Mouse (Mus musculus) thymus, postnatal 4 days (tissue): ENCODE measurements around the gene Selenov.
"Not testable (repeated sequence)": the region's sequence is repeated elsewhere in the genome, so short reads cannot be mapped to it uniquely, and the experiment has no call there.

Source experiments
- DNase-seq: peaks from one replicate; pipeline ENCODE4 v3.0.0; 2021

The Selenov gene

DNA sequence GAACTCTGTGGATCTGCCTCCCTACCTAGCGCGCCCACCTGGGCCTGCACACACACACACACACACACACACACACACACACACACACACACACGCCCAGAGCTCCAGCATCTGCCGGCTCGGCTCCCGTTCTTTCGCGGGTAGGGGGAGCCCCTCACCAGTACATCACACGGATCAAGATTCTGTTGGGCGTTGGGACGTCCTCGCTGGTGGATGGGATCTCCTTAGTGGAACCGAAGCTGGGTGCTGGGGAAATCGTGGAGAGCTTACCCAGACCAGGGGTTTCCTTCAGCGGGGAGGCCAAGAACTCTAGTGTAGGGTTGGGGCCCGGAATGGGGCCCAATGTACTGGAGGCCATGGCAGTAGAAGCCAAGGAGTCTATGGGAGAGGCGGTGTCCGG, 821 bp downstream of the Selenov start:
- peak; percentile 52 for DNase-seq

DNA sequence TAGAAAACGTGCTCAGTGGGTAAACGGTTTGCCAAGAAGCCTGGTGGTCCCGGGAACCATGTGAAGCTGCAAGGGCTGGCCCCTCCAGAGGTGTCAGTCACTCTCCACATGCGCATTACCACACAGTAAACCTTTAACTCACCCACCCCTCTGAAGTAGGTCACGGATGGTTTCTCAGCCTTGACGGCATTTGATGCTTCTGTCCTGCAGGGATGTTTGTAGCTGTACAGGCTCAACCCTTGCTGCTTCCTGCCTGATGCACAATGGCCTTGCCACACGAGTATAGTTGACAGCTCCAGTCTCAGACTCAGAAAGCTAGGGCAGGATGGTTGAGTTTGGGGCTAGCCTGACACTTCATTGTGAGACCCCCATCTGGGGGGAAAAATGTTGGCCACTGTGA, 10.4 kb downstream of the Selenov start:
- peak; percentile 49 for DNase-seq

DNA sequence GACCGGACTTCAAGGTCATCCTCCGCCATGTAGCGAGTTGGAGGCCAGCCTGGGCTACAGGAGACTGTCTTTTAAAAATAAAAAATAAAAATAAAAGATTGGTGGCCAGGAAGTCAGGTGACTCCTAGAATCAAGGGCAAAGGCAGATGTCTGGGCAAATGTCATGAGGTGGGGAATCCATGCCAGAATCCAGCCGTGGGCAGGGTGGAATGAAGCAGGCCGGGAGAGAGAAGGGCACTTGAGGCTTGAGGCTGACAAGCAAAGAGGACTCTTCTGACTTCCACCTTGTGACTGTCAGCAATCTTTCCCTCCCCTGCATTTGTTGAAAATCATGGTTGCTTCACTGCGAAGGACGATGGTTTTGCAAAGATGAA, 12.7 kb downstream of the Selenov start:
- no peak for DNase-seq

DNA sequence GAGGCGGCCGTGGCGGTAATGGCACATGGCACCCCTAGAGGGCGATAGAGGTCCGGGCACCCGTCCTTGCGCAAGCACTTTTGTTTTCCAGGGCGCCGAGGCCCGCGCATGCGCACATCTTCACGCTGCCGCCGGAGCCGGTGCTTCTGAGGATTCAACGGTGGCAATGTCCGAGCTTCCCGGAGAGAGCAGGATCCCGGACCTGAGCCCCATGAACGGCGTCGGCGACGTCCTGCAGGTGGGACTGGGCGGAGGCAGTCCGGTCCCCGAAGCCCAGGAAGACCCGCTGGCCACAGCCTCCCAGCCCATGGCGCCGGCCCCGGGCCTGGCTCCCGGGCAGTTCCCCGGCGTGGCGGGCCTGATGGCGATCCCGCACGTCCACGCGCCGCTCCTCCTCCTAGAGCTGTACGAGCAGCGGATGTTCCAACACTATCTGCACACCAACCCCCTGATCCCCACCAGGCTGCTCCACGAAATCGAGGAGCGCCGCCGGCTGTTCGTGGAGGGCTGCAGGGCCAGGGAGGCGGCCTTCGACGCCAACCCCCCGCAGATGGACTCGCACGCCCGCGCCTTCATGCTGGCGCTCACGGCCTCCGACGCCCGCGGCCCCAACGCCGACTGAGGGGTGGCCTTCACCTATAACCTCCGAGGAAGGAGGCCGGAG, 13.2 kb downstream of the Selenov start, which contains the start of gene Eid2b:
Gene Eid2b (plus strand): TSS at position 125 of the 664 bp plus-strand sequence.
- DNase-seq, result peak; percentile 98

DNA sequence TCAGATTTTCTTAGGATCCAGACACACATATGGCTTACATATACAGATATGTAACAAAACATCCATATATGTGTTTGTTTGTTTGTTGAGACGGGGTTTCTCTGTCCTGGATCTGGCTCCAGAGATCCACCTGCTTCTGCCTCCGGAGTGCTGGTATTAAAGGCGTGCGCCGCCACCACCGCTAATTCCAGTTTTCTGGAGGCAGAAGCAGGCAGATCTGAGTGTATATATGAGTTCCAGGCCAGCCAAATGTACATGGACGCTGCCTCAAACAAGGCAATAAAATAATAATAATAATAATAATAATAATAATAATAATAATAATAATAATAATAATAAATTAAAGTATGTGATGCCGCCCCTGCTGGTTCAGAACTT, 13.8 kb downstream of the Selenov start:
- no peak for DNase-seq

DNA sequence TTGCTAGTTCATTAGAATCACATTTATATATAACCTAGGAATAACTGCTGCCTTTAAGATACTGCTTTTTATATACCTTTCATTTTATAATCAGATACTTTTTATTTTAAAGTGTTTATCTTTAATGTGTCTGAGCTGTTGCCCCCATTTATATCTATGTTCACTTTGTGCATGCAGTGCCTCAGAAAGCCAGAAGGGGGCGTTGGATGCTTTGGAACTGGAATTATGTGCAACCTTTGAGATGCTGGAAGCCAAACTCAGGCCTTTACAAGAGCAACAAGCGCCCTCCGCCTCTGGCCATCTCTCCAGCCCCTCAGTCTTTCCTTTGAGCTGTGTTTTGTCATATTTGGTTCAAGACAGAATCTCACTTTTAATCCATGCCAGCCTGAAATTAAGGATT, 19.2 kb downstream of the Selenov start:
- DNase-seq, result no peak

DNA sequence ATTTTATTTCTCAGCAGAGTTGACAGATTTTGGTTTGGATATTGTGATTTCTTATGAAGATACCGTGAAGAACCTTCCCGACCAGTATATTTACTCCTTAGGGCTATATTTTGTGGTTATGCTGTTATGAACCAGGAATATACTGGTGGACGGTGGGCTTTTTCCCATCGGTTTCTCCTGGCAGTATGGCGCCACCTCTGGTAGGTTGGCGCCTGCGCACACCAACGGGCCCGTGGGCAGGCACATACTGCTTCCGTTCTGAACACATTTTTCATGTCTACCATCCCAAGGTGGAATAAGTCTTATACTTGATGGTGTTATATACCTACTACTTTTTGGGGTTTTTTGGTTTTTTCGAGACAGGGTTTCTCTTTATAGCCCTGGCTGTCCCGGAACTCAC, 21.6 kb downstream of the Selenov start:
- DNase-seq, result no peak

DNA sequence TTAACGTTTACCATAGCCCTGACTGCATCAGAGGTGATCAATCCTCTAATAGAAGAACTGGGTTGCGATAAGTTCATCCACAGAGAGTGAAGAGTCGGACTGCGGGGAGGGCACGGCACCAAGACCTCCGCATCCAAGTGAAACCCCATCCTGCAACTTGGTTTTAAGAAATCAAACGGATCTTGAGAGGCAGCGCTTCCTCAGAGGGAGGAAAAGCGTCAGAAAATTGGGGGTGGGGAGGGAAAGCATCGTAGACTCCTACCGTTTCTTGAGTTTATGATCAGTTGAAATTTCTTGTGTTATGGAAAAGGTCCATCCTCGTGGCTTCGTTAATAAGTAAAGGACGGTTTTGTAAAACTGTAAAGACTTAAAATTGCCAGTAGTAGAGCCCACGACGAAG, 22.4 kb downstream of the Selenov start:
- DNase-seq, result no peak

DNA sequence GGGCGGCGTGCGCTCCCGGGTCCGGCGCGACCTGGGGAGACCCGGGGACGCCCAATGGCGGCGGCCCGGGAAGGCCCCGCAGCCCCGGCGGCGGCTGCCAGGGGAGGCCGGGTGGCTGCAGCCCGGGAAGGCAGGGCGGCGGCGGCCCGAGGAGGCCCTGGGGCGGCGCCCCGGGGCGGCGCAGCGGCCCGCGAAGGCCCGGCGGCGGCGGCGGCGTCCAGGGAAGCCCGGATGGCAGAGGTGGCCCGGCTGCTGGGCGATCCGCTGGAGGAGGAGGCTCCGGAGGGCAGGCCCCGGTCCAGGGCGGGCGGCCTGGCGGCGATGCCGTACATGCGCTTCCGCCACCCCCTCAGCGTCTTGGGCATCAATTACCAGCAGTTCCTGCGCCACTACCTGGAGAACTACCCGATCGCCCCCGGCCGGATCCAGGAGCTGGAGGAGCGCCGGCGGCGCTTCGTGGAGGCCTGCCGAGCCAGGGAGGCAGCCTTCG, 22.9 kb downstream of the Selenov start:
- DNase-seq, result peak; percentile 62

DNA sequence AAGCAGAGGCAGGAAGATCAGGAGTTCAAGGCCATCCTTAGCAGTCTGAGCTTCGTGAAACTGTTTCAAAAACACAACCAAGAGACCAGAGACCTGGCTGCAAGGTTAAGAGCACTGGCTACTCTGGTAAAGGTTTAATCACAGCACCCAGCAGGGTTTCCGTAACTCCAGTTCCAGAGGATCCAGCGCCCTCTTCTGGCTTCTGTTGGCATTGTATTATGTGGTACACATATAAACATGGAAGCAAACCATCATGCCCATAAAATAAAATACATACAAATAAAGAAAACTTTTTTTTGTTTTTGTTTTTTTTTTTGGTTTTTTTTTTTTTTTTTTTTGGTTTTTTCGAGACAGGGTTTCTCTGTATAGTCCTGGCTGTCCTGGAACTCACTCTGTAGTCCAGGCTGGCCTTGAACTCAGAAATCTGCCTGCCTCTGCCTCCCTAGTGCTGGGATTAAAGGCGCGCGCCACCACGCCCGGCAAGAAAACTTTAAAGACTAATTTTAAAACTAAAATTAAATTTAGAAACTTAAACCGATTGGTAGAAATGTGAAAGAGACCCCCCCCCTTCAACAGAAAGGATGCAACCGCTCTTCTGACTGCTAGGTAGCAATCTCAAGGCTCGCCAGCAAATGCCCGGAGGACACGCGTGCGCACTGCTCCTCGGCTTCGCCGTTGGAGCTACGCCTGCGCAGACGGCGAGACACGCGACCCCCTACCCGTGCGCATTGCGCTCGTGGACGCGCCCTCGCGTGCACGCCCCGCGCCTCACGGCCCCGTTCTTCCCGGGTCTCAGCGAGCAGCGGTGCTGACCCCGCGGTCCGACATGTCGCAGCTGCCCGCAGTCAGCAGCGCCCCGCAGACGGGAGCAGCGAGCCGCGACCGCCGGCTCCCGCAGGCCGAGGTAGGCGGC, 23.6 kb downstream of the Selenov start, which contains the start of gene Eid2:
Gene Eid2 (plus strand): TSS at position 753 of the 913 bp plus-strand sequence.
- DNase-seq, result peak; percentile 85

DNA sequence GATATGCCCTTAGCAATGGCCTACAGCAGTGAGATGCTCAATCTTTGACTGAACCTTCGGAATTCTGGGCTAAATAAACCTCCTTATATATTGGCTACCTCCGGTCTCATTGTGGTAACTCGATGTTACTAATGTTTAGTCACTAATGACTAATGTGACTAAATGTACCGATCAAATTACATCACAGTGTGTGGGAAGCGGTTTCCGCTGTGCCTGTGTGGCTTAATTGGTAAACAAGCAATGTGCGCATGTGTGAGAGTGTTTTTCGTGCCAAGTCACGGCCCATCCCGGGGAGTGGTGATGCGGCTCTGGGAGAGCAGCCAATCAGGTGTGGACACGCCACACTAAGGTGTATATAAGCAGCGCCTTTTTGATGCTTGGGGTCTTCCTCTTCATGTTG, 25.6 kb downstream of the Selenov start:
- no peak for DNase-seq

DNA sequence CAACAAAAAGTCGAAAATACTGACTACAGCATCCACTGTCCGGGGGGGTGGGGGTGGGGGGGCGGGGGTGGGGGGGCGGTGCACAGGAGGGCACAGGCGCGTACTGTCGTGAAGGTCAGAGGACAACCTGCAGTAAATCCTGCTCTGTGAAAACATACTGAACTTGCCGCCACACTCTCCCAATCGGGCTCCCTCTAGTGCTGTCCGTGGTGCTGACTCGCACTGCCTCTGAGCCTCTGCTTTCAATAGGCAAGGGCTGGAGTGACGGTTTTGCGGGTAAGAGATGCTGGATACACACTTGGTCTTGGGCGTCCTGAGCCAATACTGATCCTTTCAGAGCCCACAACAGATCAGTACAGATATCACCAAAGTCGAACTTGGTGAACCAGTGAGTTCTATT, 27.2 kb downstream of the Selenov start:
- DNase-seq, result peak; percentile 90

DNA sequence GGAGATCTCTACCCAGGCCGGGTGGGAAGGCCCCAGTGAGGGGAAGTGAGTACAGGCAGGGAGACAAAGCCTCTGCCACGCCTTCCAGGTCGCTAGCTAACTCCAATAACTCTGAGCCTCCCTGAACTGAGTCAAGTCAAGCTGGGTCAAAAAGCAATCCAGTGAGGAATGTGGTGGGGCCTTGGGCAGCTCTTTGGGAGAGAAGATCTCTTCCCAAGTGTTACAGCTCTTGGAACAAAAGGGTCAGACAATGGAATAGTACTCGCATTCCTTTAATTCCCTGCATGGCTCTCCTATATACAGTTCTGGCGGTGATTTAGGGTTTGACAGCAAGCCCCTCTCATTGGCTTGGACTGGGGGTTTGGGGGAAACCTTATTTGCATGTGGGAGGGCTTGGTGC, 28.1 kb downstream of the Selenov start:
- no peak for DNase-seq

DNA sequence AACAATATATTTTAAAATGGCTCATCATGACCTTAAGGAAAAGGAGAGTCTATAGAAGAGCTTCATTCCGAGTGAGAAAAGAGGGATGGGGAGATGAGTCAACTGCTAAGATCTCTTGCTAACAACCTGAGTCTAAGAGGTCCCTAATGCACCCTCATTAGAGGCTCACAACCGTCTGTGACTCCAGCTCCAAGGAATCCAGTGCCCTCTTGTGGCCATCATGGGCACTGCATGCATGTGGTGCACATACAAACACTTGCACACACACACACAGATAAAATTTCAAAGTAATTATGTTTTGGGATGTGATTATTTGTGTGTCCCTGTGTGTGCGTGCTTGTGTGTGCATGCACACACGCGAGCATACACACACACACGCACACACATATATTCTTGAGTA, 35.5 kb downstream of the Selenov start:
- peak; percentile 47 for DNase-seq

DNA sequence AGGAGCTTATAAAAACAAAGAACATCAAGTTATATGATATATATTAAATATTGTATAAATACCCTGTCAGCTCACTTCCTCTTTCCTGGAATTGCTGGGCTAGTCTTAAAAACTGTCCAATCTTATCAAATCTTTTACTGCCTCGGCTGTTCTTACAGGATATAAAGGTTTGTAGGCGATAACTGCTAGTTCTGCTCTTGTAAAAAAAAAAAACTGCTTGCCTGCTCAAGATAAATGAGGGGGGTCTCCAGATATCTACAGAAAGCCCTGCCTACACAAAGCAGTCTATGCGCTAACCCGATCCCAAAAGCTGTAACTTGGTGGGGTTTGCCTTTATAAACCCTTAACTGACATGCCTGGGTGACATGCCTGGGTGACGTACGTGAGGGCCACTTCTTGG, 36.4 kb downstream of the Selenov start:
- no peak for DNase-seq

DNA sequence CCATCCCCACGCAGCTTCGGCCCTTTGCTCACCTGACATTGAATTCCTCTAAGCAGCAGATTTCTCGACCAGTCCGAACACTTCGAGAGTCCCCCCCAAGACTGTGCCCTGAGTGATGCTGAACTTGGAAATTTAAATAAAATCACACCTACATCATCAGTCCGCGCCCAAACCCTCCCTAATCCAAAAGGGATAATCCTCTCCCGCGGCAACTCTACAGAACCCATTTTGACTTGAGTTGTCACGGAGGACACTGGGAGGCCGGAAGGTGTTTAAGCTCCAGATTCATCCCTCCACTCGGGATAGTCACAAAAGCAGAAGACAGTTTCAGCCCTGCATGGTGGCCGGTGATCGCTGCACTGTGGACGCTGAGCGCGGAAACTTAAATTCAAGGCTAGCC, 39.0 kb downstream of the Selenov start:
- no peak for DNase-seq

DNA sequence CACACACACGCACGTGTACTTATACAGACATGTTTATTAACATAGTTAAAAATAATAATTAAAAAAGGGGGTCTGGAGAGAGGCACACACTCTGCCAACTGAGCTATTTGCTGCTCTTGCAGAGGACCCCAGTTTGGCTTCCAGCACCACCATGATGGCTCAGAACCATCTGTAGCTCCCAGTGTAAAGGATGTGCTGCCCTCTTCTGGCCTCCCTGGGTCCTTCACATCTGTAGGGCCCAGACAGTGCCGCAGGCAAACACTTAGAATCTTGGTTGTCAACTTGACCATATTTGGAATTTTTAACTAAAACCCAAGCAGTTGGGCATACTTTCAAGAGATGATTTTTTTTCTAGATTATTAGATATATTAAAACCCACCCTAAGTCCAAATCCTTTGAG, 42.0 kb downstream of the Selenov start:
- DNase-seq, result no peak

DNA sequence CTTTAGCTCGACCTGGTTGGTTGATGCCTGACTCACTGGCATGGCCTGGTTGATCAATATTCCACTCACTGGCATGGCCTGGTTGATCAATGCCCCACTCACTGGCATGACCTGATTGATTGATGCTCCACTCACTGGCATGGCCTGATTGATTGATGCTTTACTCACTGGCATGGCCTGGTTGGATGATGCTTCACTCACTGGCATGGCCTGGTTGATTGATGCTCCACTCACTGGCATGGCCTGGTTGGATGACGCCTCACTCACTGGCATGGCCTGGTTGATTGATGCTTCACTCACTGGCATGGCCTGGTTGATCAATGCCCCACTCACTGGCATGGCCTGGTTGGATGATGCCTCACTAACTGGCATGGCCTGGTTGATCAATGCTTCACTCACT, 47.0 kb downstream of the Selenov start:
- DNase-seq, result not testable (repeated sequence)
